Mouse (Mus musculus) G1E (cell line): ENCODE results near the gene Slc8a3.

Experiments used
- CTCF ChIP-seq: IDR thresholded peaks from 2 replicates; pipeline ENCODE4 v1.5.1; 2012; ENCODE audit warnings: low read depth, low read length, inconsistent platforms, mixed read lengths
- GATA1 ChIP-seq: IDR thresholded peaks from 2 replicates; pipeline ENCODE4 v1.6.1; 2012; ENCODE audit warnings: borderline replicate concordance, low read length, inconsistent platforms, mixed read lengths
- TAL1 ChIP-seq: conservative IDR thresholded peaks from 2 replicates; pipeline ENCODE4 v1.6.1; 2012; ENCODE audit warnings: low read depth, low read length, inconsistent platforms, mixed read lengths

DNA sequence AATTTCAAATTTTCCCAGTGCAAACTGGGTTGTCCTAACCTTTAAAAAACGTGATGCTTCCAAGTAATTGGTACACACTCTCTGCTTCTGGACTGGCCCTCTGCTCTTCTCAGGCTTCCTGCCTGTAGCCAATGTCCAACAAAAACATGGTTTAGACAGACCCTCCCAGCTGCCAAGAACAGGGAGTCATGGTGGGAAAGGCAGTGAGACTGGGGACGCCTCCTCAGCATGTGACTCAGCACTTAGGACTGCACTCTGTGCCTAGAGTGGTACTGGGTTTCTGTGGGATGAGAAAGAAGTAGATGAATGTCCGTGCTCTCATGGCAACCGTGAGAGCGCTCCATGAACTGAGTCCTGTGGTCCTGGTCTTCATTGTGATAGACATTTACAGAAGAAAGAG is 182.1 kb downstream of the Slc8a3 start:
- TF ChIP-seq CTCF (no peak), TAL1 (no peak), GATA1 (no peak)
